Mouse (Mus musculus) lung, adult 2 months (tissue): Measurements from ENCODE around the gene Frmd5. TPM values are rescaled to one million over a fixed set of nuclear protein-coding genes. Genes with fewer than 3 reads are reported as not detected.
"Not testable (repeated sequence)": the region's sequence is repeated elsewhere in the genome, so short reads cannot be mapped to it uniquely, and the experiment has no call there.

Experiments used
- DNase-seq: peaks from one replicate; pipeline ENCODE4 v3.0.0; 2022
- H3K4me1 ChIP-seq: fragments of 200-500 bp; 2 replicates; pipeline ENCODE4 v1.6.1; 2011; ENCODE audit warnings: low read length; ENCODE audit not compliant: control insufficient read depth, insufficient read depth
- H3K4me3 ChIP-seq: fragments of 200-500 bp; replicated peaks from 2 replicates; pipeline ENCODE3; 2011; ENCODE audit warnings: low read depth, mild to moderate bottlenecking, control low read depth, low read length; ENCODE audit errors: extremely low read depth
- CTCF ChIP-seq: fragments of 200-500 bp; IDR thresholded peaks from 2 replicates; pipeline ENCODE4 v1.5.1; 2011; ENCODE audit warnings: mild to moderate bottlenecking, low read length, control low read depth; ENCODE audit not compliant: insufficient read depth
- POLR2A ChIP-seq: fragments of 200-500 bp; IDR thresholded peaks from 2 replicates; pipeline ENCODE4 v1.6.1; 2011; ENCODE audit warnings: low read depth, mild to moderate bottlenecking, control low read depth, low read length, borderline replicate concordance; ENCODE audit errors: extremely low read depth
- WGBS: fragments of 180-500 bp; shearing (Covaris S2); methylation state at CpG from one replicate; pipeline ENCODE4 v1.1.7; 2018; 5-methylcytosine and 5-hydroxymethylcytosine counted together
- polyA plus RNA-seq: library from polyadenylated mRNA; depleted of rRNA; stranded (reverse); fragments of >200 nt; gene quantifications from 2 replicates; pipeline ENCODE4 v1.2.3, GENCODE M21; 2012

Frmd5 gene
- polyA plus RNA-seq, 1 experiment = 5.3 TPM

DNA sequence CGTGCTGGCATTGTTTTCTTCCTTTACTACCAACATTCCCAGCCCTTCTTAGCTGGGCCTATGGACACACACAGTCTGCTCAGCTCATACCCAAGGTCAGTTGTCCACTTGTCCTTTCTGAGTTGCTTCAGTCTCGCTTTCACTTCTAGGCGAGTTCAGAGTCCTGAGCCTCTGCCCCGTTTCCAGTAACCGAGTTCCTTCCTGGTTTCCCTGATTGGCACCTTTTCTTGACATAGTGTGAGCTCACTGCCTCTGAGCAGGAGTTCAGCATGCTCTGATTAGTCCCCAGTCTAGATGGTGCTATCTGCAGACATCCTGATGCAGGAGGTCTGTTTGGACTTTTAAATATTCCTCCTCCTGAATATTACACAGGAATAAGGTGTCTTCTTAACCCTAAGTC, 17.8 kb upstream of the Frmd5 start:
- TF ChIP-seq POLR2A = no peak
- TF ChIP-seq CTCF = no peak
- no peaks in the 10 kb centered on the region for H3K4me1 ChIP-seq
- WGBS = 53% methylated on average over 5 of the region's 5 CpGs

DNA sequence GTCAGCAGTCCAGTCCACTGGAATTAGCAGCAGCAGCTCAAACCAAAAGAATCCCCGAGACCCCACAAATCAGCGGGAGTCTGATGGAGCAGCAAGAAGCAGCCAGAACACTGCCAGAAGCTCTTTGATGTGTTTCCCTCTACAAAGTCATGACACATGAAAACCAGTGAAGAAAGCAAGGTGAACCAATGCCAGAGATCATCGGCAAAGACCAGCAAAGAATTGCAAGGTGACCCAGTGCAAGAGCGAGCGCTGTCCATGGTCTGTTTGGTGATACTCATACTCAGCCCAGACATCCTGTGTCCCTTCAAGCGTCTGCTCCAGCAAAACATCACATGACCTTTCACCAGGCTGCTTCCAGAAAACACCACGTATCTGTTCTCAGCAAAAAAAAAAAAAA, 14.9 kb upstream of the Frmd5 start:
- TF ChIP-seq POLR2A (no peak), CTCF (no peak)
- 86% methylated on average over 7 of the region's 7 CpGs for WGBS

More for the DNA sequence above, 17.8 kb upstream of the Frmd5 start:
- no peak for DNase-seq
- no peak overlapping the region for H3K4me3 ChIP-seq

DNA sequence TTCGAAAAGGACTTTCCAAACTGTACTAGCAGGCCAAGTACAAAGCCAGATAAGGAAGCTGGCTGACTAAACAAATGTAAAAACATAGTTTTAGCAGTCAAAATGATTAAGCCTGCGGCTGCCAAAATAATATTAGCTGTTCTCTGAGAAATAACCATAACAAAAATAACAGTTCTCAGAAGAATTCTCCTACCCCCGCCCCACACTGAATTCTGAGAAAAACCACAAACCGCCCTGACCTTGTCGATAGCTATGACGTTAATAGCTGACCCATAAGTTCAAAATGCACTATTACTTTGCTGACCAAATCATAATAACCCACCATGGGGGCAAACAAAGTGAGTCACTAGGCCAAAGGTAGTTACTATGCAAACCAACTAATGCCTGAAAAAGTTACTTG, 4.0 kb upstream of the Frmd5 start:
- H3K4me3 ChIP-seq, H3K4me1 ChIP-seq, DNase-seq: not testable (repeated sequence)
- WGBS = 71% methylated on average over 6 of the region's 6 CpGs

More for the DNA sequence above, 14.9 kb upstream of the Frmd5 start:
- no peak for DNase-seq
- Histone ChIP-seq H3K4me3 (no peak overlapping the region), H3K4me1 (no peaks in the 10 kb centered on the region)

DNA sequence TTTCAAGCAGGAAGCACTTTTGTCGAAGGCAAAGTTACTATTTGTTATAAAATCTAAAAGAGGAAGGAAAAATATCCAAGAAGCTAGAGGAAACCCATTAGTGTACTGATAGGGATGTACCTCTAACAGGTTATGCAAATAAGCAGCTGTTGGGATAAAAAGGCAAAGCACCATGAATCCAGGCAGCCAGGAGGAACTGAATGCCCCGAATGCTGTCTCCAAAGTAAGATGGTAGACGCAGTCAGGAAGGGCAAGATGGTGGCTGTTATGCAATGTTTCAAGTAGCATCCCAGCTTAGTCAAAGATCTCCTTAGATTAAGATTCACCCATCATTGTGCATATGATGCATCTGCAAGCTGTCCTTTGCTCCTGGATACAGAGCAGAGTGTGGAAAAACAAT, 2.2 kb upstream of the Frmd5 start:
- TF ChIP-seq POLR2A = no peak
- no peak for TF ChIP-seq CTCF
- H3K4me3 ChIP-seq = no peak overlapping the region
- no peak for DNase-seq
- H3K4me1 ChIP-seq = no peaks in the 10 kb centered on the region
- 77% methylated on average over 3 of the region's 3 CpGs for WGBS

DNA sequence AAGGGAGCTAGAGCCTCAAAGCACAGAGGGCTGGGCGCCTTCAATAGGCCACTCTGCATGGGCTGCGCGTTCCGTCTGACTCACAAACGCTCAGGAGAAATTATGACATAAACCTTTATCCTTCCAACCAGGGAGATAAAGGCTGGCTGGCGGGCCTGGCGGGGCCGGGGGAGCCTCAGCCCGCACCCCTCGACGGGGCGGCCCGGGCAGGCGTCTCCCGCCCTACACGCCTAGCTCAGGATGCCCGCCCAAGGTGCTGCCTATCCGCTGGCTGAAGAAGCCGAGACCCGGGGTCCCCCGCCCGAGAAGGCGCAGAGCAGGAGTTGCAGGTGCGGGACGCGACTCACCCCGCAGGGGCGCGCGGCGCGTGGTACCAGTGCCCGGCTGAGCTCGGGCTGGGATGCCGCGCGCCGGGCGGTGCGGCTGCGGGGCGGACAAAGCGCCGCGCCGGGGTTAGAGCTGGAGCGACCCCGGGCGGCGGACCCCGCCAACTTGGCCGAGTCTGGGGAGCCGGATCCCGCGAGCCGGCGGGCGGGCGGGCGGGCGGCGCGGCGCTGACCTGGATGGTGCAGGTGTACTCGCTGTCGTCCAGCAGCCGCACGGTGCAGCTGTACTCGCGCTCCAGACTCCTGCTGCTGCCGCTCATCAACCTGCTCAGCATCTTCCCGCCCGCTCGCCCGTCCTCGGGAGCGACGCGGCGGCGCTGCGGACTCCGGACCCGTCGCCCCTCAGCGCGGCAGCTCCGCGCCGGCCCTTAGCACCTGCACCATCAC, 530 bp downstream of the Frmd5 start:
- 2% methylated on average over 74 of the region's 90 CpGs for WGBS
- peak; percentile 14 for DNase-seq
- H3K4me1 ChIP-seq = no peaks in the 10 kb centered on the region
- H3K4me3 ChIP-seq = peak overlapping the region; percentile 80
- TF ChIP-seq POLR2A = no peak
- no peak for TF ChIP-seq CTCF

DNA sequence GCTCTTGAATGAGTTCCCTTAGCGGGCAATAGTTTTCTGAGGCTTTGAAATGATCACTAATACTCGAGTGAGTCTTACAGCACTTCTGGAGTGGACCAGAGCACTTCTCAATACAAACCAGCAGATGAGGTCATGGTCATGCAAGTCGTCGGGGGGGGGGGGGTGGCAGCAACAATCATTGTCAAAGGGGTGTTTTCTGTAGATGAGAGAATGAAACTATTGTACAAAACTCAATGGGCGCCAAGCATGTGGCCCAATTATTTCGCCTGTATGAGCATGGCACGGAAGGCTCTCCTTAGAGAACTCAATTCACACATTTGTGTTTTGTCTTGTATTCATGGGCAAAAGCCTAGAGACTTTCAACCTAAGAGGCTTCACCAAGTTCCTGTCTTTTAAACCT, 7.8 kb downstream of the Frmd5 start:
- DNase-seq = no peak
- Histone ChIP-seq H3K4me1 (no peaks in the 10 kb centered on the region), H3K4me3 (no peak overlapping the region)
- WGBS = 88% methylated on average over 7 of the region's 7 CpGs
- no peak for TF ChIP-seq POLR2A
- no peak for TF ChIP-seq CTCF

DNA sequence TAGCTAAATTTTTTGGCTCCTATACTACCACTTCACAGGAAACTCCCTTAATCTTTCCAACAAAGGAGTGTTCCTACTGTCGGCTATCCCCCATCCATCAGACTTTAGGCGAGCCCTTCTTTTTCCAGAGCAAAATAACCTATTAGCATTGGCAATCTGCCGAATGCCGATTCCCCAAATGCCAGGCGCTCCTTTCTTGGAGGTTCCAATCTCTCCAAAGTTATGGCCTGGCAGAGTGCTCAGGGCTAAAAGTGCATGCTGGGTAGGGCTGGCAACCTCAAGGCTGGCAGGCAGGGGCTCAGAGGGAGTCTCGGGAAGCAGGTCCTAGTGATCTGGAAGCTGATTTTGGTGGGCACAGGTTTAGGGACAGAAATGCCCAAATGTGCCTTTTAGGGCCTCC, 10.9 kb downstream of the Frmd5 start:
- H3K4me3 ChIP-seq = no peak overlapping the region
- DNase-seq = no peak
- 83% methylated on average over 6 of the region's 6 CpGs for WGBS
- no peak for TF ChIP-seq POLR2A
- TF ChIP-seq CTCF = no peak
- H3K4me1 ChIP-seq = no peaks in the 10 kb centered on the region

DNA sequence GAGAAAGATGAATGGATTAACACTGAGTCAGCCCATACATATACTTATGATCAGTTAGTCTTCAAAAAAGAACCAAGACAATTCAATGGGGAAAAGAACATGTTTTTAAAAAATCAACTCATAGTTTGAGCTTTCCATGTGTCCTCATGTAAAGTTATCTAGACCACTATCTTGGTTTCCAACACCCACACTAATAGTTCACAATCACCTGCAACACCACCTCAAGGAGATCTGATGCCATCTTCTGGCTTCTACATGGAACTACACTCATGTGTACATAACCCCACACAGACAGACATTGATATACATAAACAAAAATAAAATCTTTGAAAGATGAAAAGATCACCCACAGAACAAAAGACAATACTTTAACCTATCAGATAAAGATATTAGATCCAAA, 17.1 kb downstream of the Frmd5 start:
- no peak for TF ChIP-seq CTCF
- TF ChIP-seq POLR2A = no peak
- Histone ChIP-seq H3K4me3 (no peak overlapping the region), H3K4me1 (peaks cover 2% of the 10 kb centered on the region; the same call in 1 of the 2 replicates)
- DNase-seq = no peak

DNA sequence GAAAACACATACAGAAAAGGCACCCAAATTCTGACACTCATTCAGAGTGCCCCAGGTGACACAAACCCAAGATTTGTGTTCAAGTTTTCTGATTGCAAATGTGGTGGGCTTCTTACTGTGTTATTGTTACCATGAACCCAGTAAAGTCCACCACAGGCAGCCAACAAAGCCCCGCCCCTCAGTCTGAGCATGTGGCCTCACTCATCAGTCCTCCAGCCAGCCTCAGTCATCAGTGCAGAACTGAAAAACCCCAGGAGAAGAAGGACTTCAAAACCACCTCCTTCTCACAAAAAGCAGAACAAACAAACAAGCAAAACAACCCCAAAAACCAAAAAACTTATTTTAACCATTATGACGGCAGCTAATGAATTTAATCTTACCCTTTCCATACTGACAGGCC, 18.5 kb downstream of the Frmd5 start:
- WGBS = 92% methylated on average over 2 of the region's 2 CpGs
- H3K4me3 ChIP-seq = no peak overlapping the region
- TF ChIP-seq CTCF (no peak), POLR2A (no peak)
- H3K4me1 ChIP-seq = peaks cover 2% of the 10 kb centered on the region; the same call in 1 of the 2 replicates
- DNase-seq = no peak

DNA sequence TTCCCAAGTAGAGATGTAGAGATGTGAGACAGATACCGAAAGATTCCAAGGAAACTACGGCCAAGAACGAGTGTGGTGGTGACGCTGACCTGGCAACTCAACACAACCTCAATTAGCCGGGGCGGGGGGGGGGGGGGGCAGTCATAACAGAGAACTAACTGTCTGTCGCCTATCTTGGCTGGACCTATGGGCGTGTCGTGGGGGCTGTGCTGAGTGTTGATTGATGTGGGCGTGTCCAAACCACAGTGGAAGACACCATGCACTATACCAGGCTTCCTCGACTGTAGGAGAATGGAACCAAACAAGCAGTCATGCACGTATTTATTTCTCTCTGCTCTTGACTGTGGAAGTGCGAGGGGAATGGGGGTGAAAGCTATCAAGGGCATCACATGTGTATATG, 19.1 kb downstream of the Frmd5 start:
- Histone ChIP-seq H3K4me1 (peaks cover 2% of the 10 kb centered on the region; the same call in 1 of the 2 replicates), H3K4me3 (no peak overlapping the region)
- 30% methylated on average over 13 of the region's 13 CpGs for WGBS
- no peak for DNase-seq
- TF ChIP-seq CTCF = no peak
- TF ChIP-seq POLR2A = no peak

DNA sequence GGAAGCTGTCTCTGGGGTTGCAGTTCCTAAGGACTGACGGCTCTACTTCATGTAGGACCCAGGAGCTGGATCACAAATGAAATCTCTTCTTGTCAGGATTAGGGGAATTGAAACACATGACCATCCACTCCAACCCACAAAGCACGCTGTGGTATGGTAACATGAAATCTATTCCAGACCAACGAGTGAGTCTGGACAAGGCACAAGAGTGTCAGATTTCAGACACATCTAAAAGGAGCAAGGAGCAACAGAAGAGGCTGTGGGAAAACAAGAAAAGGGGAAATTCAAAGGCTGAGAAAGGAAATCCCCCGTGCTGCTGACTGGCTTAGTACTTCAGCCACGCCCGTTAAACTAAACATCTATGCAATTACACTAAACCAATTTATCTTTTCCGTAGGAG, 19.6 kb downstream of the Frmd5 start:
- TF ChIP-seq POLR2A = no peak
- TF ChIP-seq CTCF = no peak
- WGBS = 20% methylated on average over 7 of the region's 7 CpGs
- DNase-seq = no peak
- Histone ChIP-seq H3K4me1 (peaks cover 2% of the 10 kb centered on the region; the same call in 1 of the 2 replicates), H3K4me3 (no peak overlapping the region)
